ENCODE assay signal across 32 mouse cellular contexts in the genomic region with DNA sequence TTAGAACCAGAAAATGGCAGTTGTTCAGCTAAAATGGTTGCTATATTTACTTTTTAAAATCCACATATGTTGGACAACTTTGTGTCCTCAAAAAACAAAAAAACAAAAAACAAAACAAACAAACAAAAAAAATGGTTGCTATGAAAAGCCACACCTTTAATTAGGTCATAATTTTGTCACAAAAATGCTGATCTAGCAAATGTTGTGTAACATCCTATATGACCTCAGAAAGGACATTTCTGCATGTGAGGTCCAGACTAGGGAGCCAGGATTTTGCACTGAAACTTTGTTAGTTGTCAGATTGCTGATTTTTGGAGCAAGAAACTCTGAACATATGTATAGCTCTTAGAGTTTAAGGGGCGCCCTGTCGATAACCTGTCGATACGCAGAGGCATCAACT. TPM values are rescaled to one million over a fixed set of nuclear protein-coding genes. Genes with fewer than 3 reads are reported as not detected.
DNase-seq lines count a peak whose midpoint lies in the region; ATAC-seq and TF ChIP-seq lines count a peak whose summit lies in the region.
"Had no signal": no experiment of that assay in that cellular context is flagged by ENCODE, and none has a peak within 500 bp of the region (broad histone marks: within the 10 kb centered on the region; RNA-seq: fewer than 3 reads in every experiment).

No protein-coding gene starts in this region.

- no peak overlapping the region for H3K9ac ChIP-seq in lung, embryonic 14.5 days
- no peak overlapping the region for H3K9ac ChIP-seq in ES-E14 (ENCODE audit: insufficient read depth, low read depth, low read length, poor library complexity, severe bottlenecking)
- H3K9ac ChIP-seq in stomach, embryonic 16.5 days (ENCODE audit: low read length) = no peak overlapping the region
- H3K9ac ChIP-seq: embryonic facial prominence, embryonic 12.5 days; embryonic facial prominence, embryonic 15.5 days; forebrain, postnatal 0 days; hindbrain, embryonic 12.5 days; hindbrain, embryonic 15.5 days had no signal

- no peak overlapping the region for H3K27ac ChIP-seq in lung, embryonic 14.5 days (ENCODE audit: low read depth)
- H3K27ac ChIP-seq in ES-E14 (ENCODE audit: insufficient read depth, low read depth, low read length, poor library complexity, severe bottlenecking) = no peak overlapping the region
- peak overlapping the region; percentile 15; the same call in 1 of the 2 replicates for H3K27ac ChIP-seq in stomach, embryonic 16.5 days (ENCODE audit: low read length)
- H3K27ac ChIP-seq: embryonic facial prominence, embryonic 12.5 days; embryonic facial prominence, embryonic 15.5 days; gastrocnemius, adult 2 months; hindbrain, embryonic 12.5 days; hindbrain, embryonic 15.5 days had no signal

- H3K9me3 ChIP-seq in lung, embryonic 14.5 days (ENCODE audit: low read depth, low read length) = no peaks in the 10 kb centered on the region
- no peaks in the 10 kb centered on the region for H3K9me3 ChIP-seq in ES-E14 (ENCODE audit: control insufficient read depth, insufficient read depth, low read depth, low read length)
- H3K9me3 ChIP-seq in stomach, embryonic 16.5 days (replicated peaks; ENCODE audit: control insufficient read depth, low read length) = no peaks in the 10 kb centered on the region; the same call in 1 of the 2 replicates
- H3K9me3 ChIP-seq: embryonic facial prominence, embryonic 12.5 days; embryonic facial prominence, embryonic 15.5 days; hindbrain, embryonic 12.5 days; hindbrain, embryonic 15.5 days had no signal

- H3K4me1 ChIP-seq in lung, embryonic 14.5 days (ENCODE audit: insufficient read depth) = no peaks in the 10 kb centered on the region
- H3K4me1 ChIP-seq in ES-E14 (ENCODE audit: control insufficient read depth in 2 of 2, insufficient read depth in 2 of 2, low read length in 2 of 2, poor library complexity in 1 of 2) = no peaks in the 10 kb centered on the region
- H3K4me1 ChIP-seq in stomach, embryonic 16.5 days (ENCODE audit: control insufficient read depth, insufficient read depth, low read length) = no peaks in the 10 kb centered on the region
- H3K4me1 ChIP-seq: embryonic facial prominence, embryonic 12.5 days; embryonic facial prominence, embryonic 15.5 days; hindbrain, embryonic 12.5 days; hindbrain, embryonic 15.5 days had no signal

- no peaks in the 10 kb centered on the region for H3K36me3 ChIP-seq in lung, embryonic 14.5 days (ENCODE audit: insufficient read depth)
- no peaks in the 10 kb centered on the region for H3K36me3 ChIP-seq in ES-E14 (ENCODE audit: control insufficient read depth, insufficient read depth, low read length, poor library complexity, severe bottlenecking)
- no peaks in the 10 kb centered on the region for H3K36me3 ChIP-seq in stomach, embryonic 16.5 days (ENCODE audit: control insufficient read depth, insufficient read depth, low read length)
- H3K36me3 ChIP-seq: embryonic facial prominence, embryonic 12.5 days; embryonic facial prominence, embryonic 15.5 days; hindbrain, embryonic 12.5 days; hindbrain, embryonic 15.5 days had no signal

- no peak for TF ChIP-seq CTCF in lung, embryonic 14.5 days (IDR thresholded peaks at IDR 0.05; ENCODE audit: low read depth)

- no peak overlapping the region for H3K4me3 ChIP-seq in lung, embryonic 14.5 days (ENCODE audit: low read depth, low read length)
- H3K4me3 ChIP-seq in ES-E14 (ENCODE audit: insufficient read depth in 1 of 2, low read depth in 1 of 2, low read length in 2 of 2, poor library complexity in 1 of 2, severe bottlenecking in 1 of 2) = no peak overlapping the region
- H3K4me3 ChIP-seq in stomach, embryonic 16.5 days (replicated peaks; ENCODE audit: low read length) = no peak overlapping the region
- H3K4me3 ChIP-seq: embryonic facial prominence, embryonic 12.5 days; embryonic facial prominence, embryonic 15.5 days; gastrocnemius, adult 2 months; hindbrain, embryonic 12.5 days; hindbrain, embryonic 15.5 days had no signal

- DNase-seq in lung, embryonic 14.5 days = peak; percentile 16
- no peak for DNase-seq in lung, postnatal 10 days
- no peak for DNase-seq in ES-E14 (ENCODE audit: low read depth, low spot score)
- DNase-seq in adrenal gland, postnatal 4 days (ENCODE audit: low spot score in 2 of 2) = no peak
- no peak for DNase-seq in adrenal gland, postnatal 14 days
- DNase-seq: adrenal gland, adult 8-10 months; adrenal gland, postnatal 36 days; B cell, adult 2 months; cerebellum, adult 11 months; cerebellum, adult 2 months; cerebellum, adult 9-11 months; cerebellum, postnatal 25 days; forebrain, postnatal 0 days; gastrocnemius, adult 2 months; gastrocnemius, postnatal 14 days; heart, adult 11 months had no signal

- H3K4me2 ChIP-seq in lung, embryonic 14.5 days = no peak overlapping the region
- no peak overlapping the region for H3K4me2 ChIP-seq in stomach, embryonic 16.5 days (ENCODE audit: low read depth, low read length)
- H3K4me2 ChIP-seq: embryonic facial prominence, embryonic 12.5 days; embryonic facial prominence, embryonic 15.5 days; heart, embryonic 11.5 days; hindbrain, embryonic 12.5 days; hindbrain, embryonic 15.5 days had no signal

- no peak for ATAC-seq in lung, embryonic 14.5 days (ENCODE audit: insufficient read depth)
- no peak for ATAC-seq in stomach, embryonic 16.5 days (ENCODE audit: insufficient read depth, low FRiP score)
- ATAC-seq: activated CD4-positive, CD25-positive, alpha-beta regulatory T cell, adult 4 months; forebrain, embryonic 14.5 days; forebrain, postnatal 0 days had no signal

- in situ Hi-C loops in ES-E14 (cut with MboI; ENCODE audit: low sequenced_read_pairs in 2 of 2, unreplicated experiment in 2 of 2) = no loop called here

- WGBS in lung, embryonic 14.5 days = 91% methylated on average over 4 of the region's 4 CpGs
- WGBS in stomach, embryonic 16.5 days = 66% methylated on average over 4 of the region's 4 CpGs

- H3K27me3 ChIP-seq in lung, embryonic 14.5 days (ENCODE audit: insufficient read depth, low read length) = no peaks in the 10 kb centered on the region
- H3K27me3 ChIP-seq in stomach, embryonic 16.5 days (ENCODE audit: control insufficient read depth, insufficient read depth, low read length) = no peaks in the 10 kb centered on the region
- H3K27me3 ChIP-seq: embryonic facial prominence, embryonic 12.5 days; embryonic facial prominence, embryonic 15.5 days; hindbrain, embryonic 12.5 days; hindbrain, embryonic 15.5 days had no signal

TF ChIP-seq in ES-E14, 5 proteins besides CTCF, POLR2A, EP300 and RAD21:
- TF ChIP-seq CHD2 (IDR thresholded peaks at IDR 0.05; ENCODE audit: low read depth, low read length) = no peak
- TF ChIP-seq ZNF384 (IDR thresholded peaks at IDR 0.05; ENCODE audit: low read depth, low read length) = no peak
- peak; percentile 80 for TF ChIP-seq MAFK (IDR thresholded peaks at IDR 0.05; ENCODE audit: insufficient read depth, low read depth, low read length)
- no peak for TF ChIP-seq HCFC1 (IDR thresholded peaks at IDR 0.05; ENCODE audit: borderline replicate concordance, insufficient read depth, low read length)
- TF ChIP-seq ZC3H11A (IDR thresholded peaks at IDR 0.05; ENCODE audit: borderline replicate concordance, low read depth, low read length) = no peak

RNA-seq across cellular contexts. Expression of a gene that starts 3.0 kb away (rescaled TPM):
- polyA plus RNA-seq in lung, embryonic 14.5 days (2014; fragmentation: Nextera tagmentation; extraction: Ambion mirVana) = 37.7 and 37.8 TPM in 2 replicates
- total RNA-seq in ES-E14 (2012; rRNA removed) = 3.5 TPM in 2 replicates
- polyA plus RNA-seq in stomach, embryonic 16.5 days (2015; fragmentation: Nextera tagmentation; extraction: Ambion mirVana) = 14.4 and 14.7 TPM in 2 replicates
- total RNA-seq in adrenal gland, postnatal 4 days (2021) = 10 to 100 TPM; 21.2 to 26.0 TPM
- total RNA-seq in adrenal gland, postnatal 14 days (2021) = 10.6 and 19.0 TPM in 2 replicates

RNA-seq across cellular contexts. Expression of a gene that starts 55.9 kb away (rescaled TPM):
- not detected in 2 replicates for polyA plus RNA-seq in lung, embryonic 14.5 days (2014; fragmentation: Nextera tagmentation; extraction: Ambion mirVana)
- total RNA-seq in ES-E14 (2012; rRNA removed) = not detected in 2 replicates
- not detected in 2 replicates for polyA plus RNA-seq in stomach, embryonic 16.5 days (2015; fragmentation: Nextera tagmentation; extraction: Ambion mirVana)
- total RNA-seq in adrenal gland, postnatal 4 days (2021) = not detected
- total RNA-seq in adrenal gland, postnatal 14 days (2021) = not detected in 2 replicates
- total RNA-seq: adrenal gland, postnatal 36 days; common myeloid progenitor, adult 5-6 weeks; forebrain, postnatal 0 days; gastrocnemius, adult 2 months; gastrocnemius, postnatal 14 days; gastrocnemius, postnatal 4 days; heart, adult 8-10 months; heart, postnatal 25 days; hematopoietic stem cell, adult 5-6 weeks had no signal
- polyA plus RNA-seq: embryonic facial prominence, embryonic 12.5 days; embryonic facial prominence, embryonic 15.5 days; forebrain, embryonic 11.5 days; forebrain, embryonic 14.5 days; heart, embryonic 11.5 days; heart, embryonic 14.5 days; heart, postnatal 0 days; hindbrain, embryonic 12.5 days; hindbrain, embryonic 15.5 days had no signal
